13 mouse cellular contexts compared by ENCODE assay signal in genomic region chr13:35453222-35453914, GRCm38 (mm10).
DNase-seq lines count a peak whose midpoint lies in the region; ATAC-seq lines count a peak whose summit lies in the region.
"Had no signal": no experiment of that assay in that cellular context is flagged by ENCODE, and none has a peak within 500 bp of the region (broad histone marks: within the 10 kb centered on the region; RNA-seq: fewer than 3 reads in every experiment).

No protein-coding gene starts in this region.

- DNase-seq in heart, adult 18-20 months = peak; percentile 7 to 24
- DNase-seq in heart, postnatal 25 days (ENCODE audit: low spot score) = no peak
- DNase-seq in neural tube, embryonic 10.5 days (ENCODE audit: extremely low spot score, low spot score) = no peak
- DNase-seq in layer of hippocampus, adult 9-10 months (ENCODE audit: low spot score) = no peak
- DNase-seq in kidney, adult 9 months = no peak
- DNase-seq: cerebellum, adult 11-12 months; kidney, postnatal 10 days; lung, embryonic 14.5 days; thymus, postnatal 36 days had no signal

- peak; percentile 46; the same call in 1 of the 2 replicates for ATAC-seq in neural tube, embryonic 14.5 days (ENCODE audit: low read depth)
- ATAC-seq in heart, embryonic 14.5 days (ENCODE audit: insufficient number of reproducible peaks, insufficient read depth, low FRiP score, low read depth) = peak; percentile 68
- ATAC-seq in megakaryocyte progenitor cell, adult 5-6 weeks (replicated peaks; ENCODE audit: poor library complexity) = 0 out of 2 replicates have a peak, but pooled peaks have one; percentile 34

- H3K4me3 ChIP-seq in neural tube, embryonic 14.5 days (ENCODE audit: low read depth, low read length) = no peak overlapping the region
- H3K4me3 ChIP-seq in heart, embryonic 14.5 days (ENCODE audit: control insufficient read depth in 1 of 2, insufficient read depth in 1 of 2, low read depth in 1 of 2, low read length in 2 of 2) = no peak overlapping the region
- H3K4me3 ChIP-seq: hindbrain, embryonic 15.5 days had no signal

- intact Hi-C loops in heart, postnatal 25 days (cut with DNase I) = no loop called here

- 72% methylated on average over 2 of the region's 2 CpGs for WGBS in neural tube, embryonic 14.5 days
- 38% methylated on average over 2 of the region's 2 CpGs for WGBS in heart, embryonic 14.5 days

- no peaks in the 10 kb centered on the region for H3K27me3 ChIP-seq in neural tube, embryonic 14.5 days (ENCODE audit: control insufficient read depth, insufficient read depth, low read length)
- no peaks in the 10 kb centered on the region for H3K27me3 ChIP-seq in heart, embryonic 14.5 days (ENCODE audit: control insufficient read depth, insufficient read depth, low read length)
- H3K27me3 ChIP-seq: hindbrain, embryonic 15.5 days had no signal

- no peaks in the 10 kb centered on the region for H3K4me1 ChIP-seq in neural tube, embryonic 14.5 days (ENCODE audit: control insufficient read depth, insufficient read depth, low read length)
- H3K4me1 ChIP-seq in heart, embryonic 14.5 days (ENCODE audit: control insufficient read depth in 2 of 2, insufficient read depth in 2 of 2, low read length in 2 of 2) = peaks cover 11 to 19% of the 10 kb centered on the region in 2 experiments
- H3K4me1 ChIP-seq: hindbrain, embryonic 15.5 days had no signal

- H3K27ac ChIP-seq in neural tube, embryonic 14.5 days (ENCODE audit: low read depth, low read length) = no peak overlapping the region
- peak overlapping the region; percentile 86 to 88 for H3K27ac ChIP-seq in heart, embryonic 14.5 days (replicated peaks in 1 of 2; ENCODE audit: control insufficient read depth in 1 of 2, insufficient read depth in 1 of 2, low read depth in 2 of 2, low read length in 2 of 2)
- H3K27ac ChIP-seq: hindbrain, embryonic 15.5 days had no signal

- no peak overlapping the region for H3K9ac ChIP-seq in neural tube, embryonic 14.5 days (replicated peaks; ENCODE audit: low read depth, low read length)
- H3K9ac ChIP-seq in heart, embryonic 14.5 days (ENCODE audit: low read length) = peak overlapping the region; percentile 36; the same call in 1 of the 2 replicates
- H3K9ac ChIP-seq: hindbrain, embryonic 15.5 days; lung, embryonic 14.5 days had no signal

- no peak overlapping the region for H3K4me2 ChIP-seq in neural tube, embryonic 14.5 days (ENCODE audit: low read depth, low read length)
- H3K4me2 ChIP-seq in heart, embryonic 14.5 days (ENCODE audit: low read length) = no peak overlapping the region
- H3K4me2 ChIP-seq: hindbrain, embryonic 15.5 days; lung, embryonic 14.5 days had no signal

- no peaks in the 10 kb centered on the region for H3K9me3 ChIP-seq in neural tube, embryonic 14.5 days (ENCODE audit: control insufficient read depth, low read length)
- no peaks in the 10 kb centered on the region for H3K9me3 ChIP-seq in heart, embryonic 14.5 days (ENCODE audit: control insufficient read depth, low read length)
- H3K9me3 ChIP-seq: hindbrain, embryonic 15.5 days had no signal

- H3K36me3 ChIP-seq in neural tube, embryonic 14.5 days (ENCODE audit: control insufficient read depth, insufficient read depth, low read length) = no peaks in the 10 kb centered on the region
- H3K36me3 ChIP-seq in heart, embryonic 14.5 days (ENCODE audit: control insufficient read depth, insufficient read depth, low read length) = no peaks in the 10 kb centered on the region
- H3K36me3 ChIP-seq: hindbrain, embryonic 15.5 days had no signal

Comparison
In these comparisons a context has a peak if more than half of its experiments do, and no peak if none do; other contexts are left out.
1. DNase-seq: peak in heart, adult 18-20 months (2 of 2); none in heart, postnatal 25 days (single experiment), neural tube, embryonic 10.5 days (single experiment), layer of hippocampus, adult 9-10 months (single experiment) and kidney, adult 9 months (single experiment).
2. Peak in every context shown above with its lines, with median percentiles within 50 percentile points of each other: ATAC-seq.